Mouse (Mus musculus) T-helper 17 cell (primary cell): ENCODE results near the gene Gm12184.

ENCODE experiments used
- in situ Hi-C, 2 experiments: fragments of 300-600 bp; cut with MboI, MseI; formaldehyde crosslinking; loops; 1 replicate in 1 of 2; 2 replicates in 1 of 2; pipeline ENCODE4 v1.15.1; 2025; ENCODE audit warnings: high pct_unique_total_duplicates in 2 of 2

Gm12184 gene

DNA sequence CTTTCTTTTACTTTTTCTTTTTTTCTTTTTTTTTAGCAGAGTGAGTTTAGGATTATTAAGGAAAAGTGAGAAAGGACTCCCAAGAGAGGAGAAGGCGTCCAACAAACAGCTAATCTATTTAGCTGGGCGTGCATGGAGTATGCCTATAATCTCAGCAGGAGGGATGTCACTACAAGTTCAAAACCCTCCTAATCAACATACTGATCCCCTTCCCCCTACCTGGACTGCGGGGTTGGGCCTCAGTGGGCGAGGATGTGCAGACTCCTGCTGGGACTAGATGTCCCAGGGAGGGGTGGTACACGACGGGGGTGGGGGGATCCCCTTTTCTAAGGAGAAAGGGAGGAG lies 269 bp upstream of the Gm12184 start:
- in situ Hi-C loops: no loop called here

DNA sequence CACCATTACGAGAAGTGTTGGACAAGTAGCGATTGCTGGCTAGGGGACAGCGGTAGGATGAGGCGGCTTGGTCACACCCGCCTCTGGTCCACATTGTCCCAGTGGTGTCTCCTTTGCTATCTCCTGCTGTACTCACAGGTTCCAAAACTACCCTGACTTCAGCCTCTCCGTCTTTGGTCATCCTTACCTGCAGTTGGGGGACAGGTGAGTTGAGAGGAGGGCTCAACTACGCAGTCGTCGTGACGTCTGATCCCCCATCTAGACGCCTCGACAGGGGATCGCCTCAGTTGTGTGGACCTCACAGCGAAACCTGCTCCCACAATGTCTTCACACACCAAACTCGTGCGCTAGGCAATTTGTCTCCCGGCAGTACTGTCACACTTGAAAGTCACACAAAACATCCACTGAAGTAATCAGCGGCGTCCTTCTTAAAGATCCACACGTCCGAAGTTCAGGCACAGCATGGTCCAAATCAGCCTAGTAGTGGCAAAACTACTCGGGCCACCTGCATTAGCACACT lies 2.1 kb downstream of the Gm12184 start:
- in situ Hi-C loops: loop anchor here in 1 of 2 experiments (25.0 kb wide), 1 partner anchor 888 kb away; the partner anchor contains the start of gene Cnot6

DNA sequence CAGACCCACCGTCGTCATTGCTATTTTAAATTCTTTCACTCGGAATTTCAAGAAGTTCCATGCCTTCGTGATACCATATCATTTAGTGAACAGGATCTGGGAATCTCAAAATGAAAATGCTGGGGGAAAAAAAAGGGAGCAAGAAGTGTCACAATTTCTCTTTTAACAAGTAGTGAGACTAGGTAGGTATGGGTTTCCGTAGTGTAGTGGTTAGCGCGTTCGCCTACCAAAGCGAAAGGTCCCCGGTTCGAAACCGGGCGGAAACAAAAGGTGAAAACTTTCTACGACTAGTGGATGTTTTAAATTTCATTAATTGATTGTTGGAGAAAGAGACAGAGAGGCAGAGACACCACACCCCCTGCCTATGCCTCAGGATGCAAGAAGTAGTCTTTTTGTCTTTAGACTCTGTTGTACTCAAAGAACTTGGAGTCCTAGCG lies 2.9 kb downstream of the Gm12184 start:
- in situ Hi-C loops: loop anchor here in 1 of 2 experiments (25.0 kb wide), 1 partner anchor 889 kb away; the partner anchor contains the start of gene Cnot6

DNA sequence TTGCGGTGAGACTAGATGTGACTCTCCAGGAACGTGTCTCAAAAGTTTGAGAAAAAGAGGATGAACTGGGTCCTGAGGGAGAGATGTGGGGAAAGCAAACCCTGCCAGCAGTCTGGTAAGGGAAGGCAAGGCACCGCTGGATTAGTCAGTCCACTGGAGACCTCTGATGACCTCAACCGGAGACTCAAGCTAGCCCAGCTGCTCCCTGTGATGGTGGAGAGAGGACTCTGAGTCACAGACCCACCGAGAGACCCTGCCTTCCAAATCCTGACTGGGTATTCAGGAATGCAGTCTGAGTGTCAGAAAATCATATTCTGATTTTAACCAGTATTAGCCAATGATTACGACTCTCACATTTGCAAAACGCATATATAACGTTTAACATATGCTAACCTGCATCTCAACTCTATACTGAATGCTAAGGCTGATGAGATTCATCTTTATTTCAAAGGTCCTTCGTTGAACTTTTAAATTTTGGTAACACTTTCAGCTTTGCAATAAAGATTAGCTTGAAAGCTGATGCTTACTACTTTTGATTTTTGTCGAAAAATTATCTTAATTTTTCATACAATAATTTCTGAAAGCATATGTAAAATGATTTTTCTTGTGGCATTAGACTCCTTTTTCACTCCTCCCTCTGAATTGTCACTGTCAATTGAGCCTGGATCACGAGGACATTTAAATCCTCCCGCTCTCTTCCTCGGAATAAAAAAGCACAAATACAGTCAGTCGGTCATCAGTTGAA lies 3.5 kb downstream of the Gm12184 start:
- in situ Hi-C loops: loop anchor here in 1 of 2 experiments (25.0 kb wide), 1 partner anchor 889 kb away; the partner anchor contains the start of gene Cnot6

DNA sequence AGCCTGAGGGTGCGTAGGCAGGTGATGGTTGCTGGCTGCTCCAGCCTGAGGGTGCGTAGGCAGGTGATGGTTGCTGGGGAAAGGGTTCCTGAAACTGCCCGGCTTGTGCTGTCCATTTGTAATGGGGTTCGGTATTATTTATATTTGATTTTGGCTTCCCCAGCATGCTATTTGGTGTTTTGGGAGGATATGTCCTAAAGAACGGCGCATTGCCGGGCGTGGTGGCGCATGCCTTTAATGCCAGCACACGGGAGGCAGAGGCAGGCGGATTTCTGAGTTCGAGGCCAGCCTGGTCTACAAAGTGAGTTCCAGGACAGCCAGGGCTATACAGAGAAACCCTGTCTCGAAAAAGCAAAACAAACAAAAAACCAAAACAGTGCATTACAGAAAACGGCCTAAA lies 5.2 kb downstream of the Gm12184 start:
- in situ Hi-C loops: loop anchor here in 1 of 2 experiments (25.0 kb wide), 1 partner anchor 891 kb away; the partner anchor contains the start of gene Cnot6

DNA sequence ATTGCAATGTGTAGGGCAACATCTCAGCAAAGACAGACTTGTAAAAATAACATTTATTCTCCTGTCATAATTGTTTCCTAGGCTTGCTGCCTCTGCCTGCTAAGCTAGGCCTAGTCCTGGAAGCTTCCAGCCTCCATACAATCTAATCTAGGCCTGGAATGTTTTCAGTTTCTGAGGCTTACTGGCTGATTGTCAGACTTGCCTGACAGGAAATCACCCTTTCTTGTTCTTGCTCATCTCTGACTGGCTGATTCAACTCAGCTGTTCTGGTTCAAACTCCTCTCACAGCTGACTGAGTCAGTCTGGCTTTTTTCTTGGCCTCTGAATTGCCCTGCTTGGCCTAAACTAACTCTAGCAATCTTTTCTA lies 6.2 kb downstream of the Gm12184 start:
- in situ Hi-C loops: loop anchor here in 1 of 2 experiments (25.0 kb wide), 1 partner anchor 892 kb away; the partner anchor contains the start of gene Cnot6

DNA sequence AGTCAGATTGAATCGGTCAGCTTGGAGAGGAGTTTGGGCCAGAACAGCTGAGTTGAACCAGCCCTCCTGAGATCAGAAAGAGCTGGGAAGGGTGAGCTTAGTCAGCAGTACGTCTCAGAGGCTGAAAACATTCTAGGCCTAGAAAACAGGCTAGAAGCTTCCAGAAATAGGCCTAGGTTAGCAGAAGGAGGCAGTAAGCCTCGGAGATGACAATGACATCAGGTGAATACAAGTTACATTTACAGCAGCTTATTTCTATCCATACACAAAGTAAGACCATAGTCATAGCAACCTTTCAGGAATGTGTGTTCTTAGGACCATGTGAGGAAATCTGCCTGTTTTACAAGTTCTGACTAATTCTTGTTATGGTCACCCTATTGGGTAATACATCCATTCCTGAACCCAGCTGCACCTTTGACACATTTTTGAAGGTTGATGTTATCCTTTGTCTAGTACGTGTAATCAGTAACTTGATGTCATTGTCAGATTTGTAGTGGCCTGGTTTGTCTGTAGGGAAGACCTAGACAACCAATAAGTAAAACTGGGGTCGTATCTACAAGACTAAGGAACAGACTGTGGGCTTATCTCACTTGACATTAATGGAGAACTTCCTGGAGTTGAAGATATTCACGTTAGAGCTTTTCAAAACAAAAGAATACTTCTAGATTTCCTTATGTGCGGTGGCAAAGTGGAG lies 6.7 kb downstream of the Gm12184 start:
- in situ Hi-C loops: loop anchor here in 1 of 2 experiments (25.0 kb wide), 1 partner anchor 893 kb away; the partner anchor contains the start of gene Cnot6

DNA sequence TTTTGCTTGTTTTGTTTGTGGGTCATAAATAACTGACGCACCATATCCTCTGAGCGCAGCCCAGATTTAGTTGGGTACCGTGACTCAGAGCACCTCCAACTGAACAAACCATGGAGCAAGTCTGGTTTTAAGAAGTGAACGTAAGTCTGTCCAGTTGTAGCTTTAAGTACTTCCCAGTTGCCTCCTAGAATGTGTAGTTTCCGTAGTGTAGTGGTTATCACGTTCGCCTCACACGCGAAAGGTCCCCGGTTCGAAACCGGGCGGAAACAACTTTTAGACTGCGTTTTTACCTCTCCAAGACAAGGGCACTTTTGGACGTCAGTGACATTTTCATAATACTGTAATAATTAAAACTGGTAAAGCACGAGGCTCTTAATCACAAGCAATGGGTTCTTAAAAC lies 8.1 kb downstream of the Gm12184 start:
- in situ Hi-C loops: loop anchor here in 1 of 2 experiments (25.0 kb wide), 1 partner anchor 894 kb away; the partner anchor contains the start of gene Cnot6

DNA sequence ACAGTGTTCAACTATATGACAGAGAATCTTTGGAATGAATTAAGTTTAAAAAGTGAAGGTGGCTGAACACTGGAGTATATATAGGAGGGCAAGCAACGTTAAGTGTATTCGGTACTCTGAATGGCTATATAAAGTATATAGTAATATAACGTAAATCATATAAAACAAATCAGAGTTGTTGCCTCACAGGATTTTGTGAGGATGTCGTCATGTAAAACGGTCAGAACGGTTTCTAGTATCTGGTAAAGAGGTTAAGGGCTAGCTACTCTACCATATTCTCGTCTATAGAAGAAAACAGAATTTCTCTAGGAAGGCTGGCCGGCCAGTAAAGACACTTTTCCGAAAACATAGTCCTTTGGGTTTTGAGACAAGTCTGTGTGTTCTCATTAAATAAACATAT lies 8.7 kb downstream of the Gm12184 start:
- in situ Hi-C loops: loop anchor here in 1 of 2 experiments (25.0 kb wide), 1 partner anchor 895 kb away; the partner anchor contains the start of gene Cnot6

DNA sequence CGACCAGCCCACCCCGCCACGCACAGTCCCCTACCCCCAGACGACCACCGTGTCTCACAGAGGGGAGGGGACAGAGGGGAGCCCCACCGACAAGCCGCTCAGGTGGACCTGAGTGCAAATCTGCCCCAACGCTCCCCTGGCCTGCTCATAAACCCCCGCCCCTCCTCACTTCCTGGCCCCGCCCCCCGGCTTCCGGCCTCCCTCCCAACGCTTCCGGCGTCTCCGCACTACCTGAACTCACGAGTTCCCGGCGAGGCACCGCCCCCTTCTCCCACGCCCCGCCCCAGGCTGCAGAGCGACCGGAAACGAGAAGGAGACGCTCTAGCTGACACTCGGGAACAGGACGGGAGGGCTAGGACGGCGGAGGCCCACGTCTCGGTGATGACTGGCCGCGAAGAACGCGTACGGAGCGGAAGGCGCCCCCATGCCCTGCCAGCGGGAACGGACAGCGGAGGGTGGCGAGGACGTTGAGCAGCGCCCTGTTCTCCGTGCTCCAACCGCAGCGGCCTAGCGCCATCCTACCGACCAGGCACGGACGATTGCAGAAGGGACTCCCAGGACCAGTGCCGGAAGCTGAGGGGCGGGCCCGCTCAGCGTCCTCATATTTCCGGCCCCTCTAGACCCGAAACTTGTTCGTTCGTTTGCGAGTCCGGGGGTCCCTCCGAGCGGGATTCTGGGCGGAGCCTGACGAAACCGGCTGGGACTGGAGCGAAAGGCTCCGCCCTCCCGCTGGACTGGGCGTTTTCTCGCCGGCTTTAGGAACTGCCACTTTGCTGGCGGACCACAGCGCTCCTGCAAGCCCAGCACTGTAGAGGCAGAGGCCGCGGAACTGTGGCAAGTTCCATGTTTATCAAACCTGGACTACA lies 9.4 kb downstream of the Gm12184 start, which contains the start of gene Trim41:
Gene Trim41 (minus strand): TSS at position 554 of the 866 bp plus-strand sequence.
- in situ Hi-C loops: loop anchor here in 1 of 2 experiments (25.0 kb wide), 1 partner anchor 895 kb away; the partner anchor contains the start of gene Cnot6

DNA sequence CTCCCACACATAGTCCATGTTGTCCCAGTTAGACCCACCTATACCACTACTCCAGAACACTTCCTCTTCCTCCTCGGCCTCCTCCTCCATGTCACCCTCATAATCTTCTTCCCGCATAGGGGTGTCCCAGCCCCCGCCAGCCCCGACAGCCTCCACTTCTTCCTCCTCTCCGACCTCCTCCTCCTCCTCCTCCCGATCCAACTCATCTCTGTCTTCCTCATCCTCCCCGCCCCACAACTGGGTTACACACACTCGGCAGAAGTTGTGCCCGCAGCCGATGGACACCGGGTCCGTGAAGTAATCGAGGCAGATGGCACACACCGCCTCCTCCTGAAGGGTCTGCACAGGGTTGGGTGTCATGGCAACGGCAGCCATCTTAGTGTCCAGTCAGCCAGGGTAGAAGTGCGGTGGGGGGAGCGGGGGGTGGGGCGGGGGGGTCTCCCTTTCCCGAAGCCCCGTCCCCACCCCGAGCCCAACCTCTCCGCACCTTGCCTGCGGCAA lies 10.1 kb downstream of the Gm12184 start:
- in situ Hi-C loops: loop anchor here in 1 of 2 experiments (25.0 kb wide), 1 partner anchor 896 kb away; the partner anchor contains the start of gene Cnot6

DNA sequence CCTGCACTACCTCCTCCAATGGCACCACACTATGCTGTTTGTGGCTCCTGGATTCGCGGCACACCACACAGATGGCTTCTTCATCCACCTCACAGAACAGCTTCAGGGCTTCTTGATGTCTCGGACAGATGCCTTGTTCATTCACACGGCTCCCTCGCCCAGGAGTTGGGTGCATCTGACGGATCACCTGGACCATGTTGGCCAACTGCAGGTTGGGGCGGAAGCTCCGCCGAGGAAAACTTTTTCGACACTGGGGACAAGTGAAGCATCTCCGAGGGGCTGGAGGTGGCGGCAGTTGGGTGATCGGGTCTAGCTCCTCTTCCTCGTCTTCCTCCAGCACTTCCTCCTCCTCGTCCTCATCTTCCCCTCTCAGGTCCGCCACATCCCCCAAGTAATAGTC lies 10.6 kb downstream of the Gm12184 start:
- in situ Hi-C loops: loop anchor here in 1 of 2 experiments (25.0 kb wide), 1 partner anchor 896 kb away; the partner anchor contains the start of gene Cnot6

DNA sequence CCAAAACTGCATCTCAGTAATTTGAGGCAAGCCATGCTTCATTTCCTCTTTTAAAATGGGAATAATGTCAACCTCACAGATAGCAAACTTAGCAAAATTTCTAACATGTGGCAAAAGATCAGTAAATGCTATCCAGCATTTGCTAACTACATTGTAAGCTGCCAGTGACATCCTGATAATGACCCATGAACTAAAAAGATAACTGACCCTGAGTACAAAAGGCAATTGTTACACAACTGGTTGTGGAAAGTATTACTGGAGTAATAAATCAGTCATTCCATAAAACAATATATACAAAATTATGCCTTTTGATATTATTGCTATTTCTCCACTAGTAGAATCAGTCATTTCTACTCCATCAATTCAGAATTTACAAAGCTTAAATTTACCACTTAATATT lies 12.7 kb downstream of the Gm12184 start:
- in situ Hi-C loops: loop anchor here in 1 of 2 experiments (25.0 kb wide), 1 partner anchor 899 kb away; the partner anchor contains the start of gene Cnot6

DNA sequence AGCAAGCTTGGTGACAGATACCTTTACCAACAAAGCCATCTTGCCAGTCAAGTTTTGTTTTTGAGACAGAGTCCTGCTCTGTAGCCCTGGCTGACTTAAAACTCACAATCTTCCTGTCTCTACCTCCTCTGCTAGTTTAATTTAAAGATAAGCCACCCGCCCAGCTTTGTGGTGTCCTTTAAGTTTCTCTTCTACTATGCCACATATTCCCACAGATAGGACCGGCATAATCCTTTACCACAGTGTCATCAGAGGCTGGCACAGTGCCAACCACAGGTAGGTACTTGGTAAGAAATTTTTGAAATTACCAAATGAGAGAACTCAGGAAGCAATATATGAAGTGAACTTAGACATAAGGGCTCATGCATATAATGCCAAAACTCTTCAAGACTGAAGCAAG lies 16.3 kb downstream of the Gm12184 start:
- in situ Hi-C loops: loop anchor here in 1 of 2 experiments (25.0 kb wide), 1 partner anchor 902 kb away; the partner anchor contains the start of gene Cnot6

DNA sequence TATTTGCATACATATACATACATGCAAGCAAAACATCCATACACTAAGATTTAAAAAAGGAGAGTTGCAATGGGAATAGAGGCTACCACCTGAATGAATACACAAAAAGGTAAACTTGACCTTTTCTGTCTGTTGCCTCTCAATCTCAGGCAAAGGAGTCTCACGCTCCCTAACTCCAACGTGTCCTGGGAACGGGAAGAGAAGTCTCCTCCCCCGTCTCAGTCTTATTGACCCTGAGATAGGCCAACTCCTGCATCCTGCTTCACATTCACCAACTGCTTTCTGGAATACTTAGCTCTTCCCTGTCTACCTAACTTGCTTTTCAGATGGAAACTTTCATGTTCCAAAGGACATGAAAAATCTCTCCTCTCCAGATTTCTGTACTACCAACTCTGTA lies 17.0 kb downstream of the Gm12184 start:
- in situ Hi-C loops: loop anchor here (10.0 to 25.0 kb wide), 2 partner anchors 395 to 903 kb away; partner anchors contain the start of genes Cnot6 (in 1 of the 2) and Zfp62 (in 1 of the 2)

DNA sequence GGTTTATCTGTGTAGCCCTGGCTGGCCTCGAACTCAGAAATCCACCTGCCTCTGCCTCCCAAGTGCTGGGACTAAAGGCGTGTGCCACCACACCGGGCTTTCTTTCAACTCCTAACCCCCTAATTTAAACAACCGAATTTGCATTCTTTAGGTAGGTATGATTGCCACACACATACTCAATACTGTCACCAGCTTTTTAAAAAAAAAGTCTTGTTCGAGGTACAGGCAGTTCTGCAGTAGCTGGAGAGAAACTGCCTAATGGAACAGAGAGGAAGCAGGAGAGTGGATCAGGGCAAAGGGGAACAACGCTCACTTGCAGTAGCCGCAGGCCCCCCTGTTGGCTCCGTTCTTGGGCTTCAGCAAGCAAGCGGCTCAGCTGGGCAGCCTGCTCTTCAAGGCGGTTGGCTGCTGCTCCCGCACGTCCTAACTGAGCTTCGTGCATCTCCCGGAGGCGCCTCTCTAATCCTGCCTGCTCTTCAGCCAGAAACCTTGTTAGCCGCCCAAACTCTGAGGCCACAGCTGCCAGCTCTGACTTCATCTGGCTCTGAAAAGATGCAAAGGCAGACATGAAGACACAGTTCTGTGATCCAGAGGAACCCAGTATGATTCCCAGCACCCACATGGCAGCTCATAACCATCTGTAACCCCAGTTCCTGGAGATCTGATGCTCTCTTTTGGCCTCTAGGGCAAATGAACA lies 17.6 kb downstream of the Gm12184 start:
- in situ Hi-C loops: loop anchor here (10.0 to 25.0 kb wide), 2 partner anchors 396 to 903 kb away; partner anchors contain the start of genes Cnot6 (in 1 of the 2) and Zfp62 (in 1 of the 2)

DNA sequence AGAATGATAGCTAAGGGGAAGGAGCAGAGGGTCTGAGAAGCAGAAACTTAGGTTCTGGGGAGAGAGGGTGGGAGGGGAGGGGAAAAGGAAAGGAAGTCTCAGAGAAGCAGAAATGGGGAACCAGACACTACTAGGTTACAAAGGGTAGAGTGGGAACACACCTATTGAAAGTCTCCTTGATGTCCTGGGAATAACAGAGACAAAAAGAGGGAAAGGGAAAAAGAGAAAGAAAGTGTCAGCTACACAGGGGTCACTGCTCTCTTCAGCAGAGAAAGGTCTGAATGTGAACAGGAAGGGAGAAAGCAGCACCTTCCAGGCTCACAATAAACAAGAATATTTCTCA lies 18.2 kb downstream of the Gm12184 start:
- in situ Hi-C loops: loop anchor here (10.0 to 25.0 kb wide), 2 partner anchors 397 to 904 kb away; partner anchors contain the start of genes Cnot6 (in 1 of the 2) and Zfp62 (in 1 of the 2)

DNA sequence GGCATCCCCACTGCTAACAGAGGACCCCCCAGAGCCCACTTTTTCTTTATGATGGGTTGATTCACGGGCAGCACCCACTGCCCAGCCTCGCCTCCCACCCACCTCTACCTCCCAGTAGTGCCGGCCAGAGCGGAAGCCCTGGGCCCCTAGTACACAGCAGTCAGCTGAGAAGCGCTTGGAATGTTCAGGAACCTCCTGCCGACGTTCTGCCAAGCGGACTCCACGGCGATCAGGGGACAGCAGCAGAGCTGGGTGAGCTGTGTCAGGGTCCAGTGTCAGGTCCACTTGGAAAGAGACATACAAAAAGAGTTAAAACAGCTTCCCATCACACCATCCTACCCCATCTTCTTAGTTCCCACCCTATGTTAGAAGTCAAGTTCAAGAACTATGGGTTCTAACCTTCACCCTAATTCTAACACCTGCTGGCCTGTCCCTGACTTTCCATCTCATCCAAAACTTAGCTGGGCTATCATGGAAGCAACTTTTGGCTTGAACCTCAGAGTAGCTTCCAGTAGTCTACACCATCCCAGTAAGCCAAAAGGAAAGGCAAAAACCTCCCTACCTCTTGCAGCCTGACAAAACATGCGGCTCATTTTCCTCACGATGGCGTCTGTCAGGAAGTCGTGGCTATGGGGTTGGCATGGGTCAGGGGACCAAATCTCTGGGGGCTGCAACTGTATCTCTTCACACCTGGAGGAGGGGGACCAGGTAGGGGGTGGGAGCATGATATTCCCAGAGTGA lies 18.7 kb downstream of the Gm12184 start:
- in situ Hi-C loops: loop anchor here (10.0 to 25.0 kb wide), 2 partner anchors 397 to 905 kb away; partner anchors contain the start of genes Cnot6 (in 1 of the 2) and Zfp62 (in 1 of the 2)
